Mouse (Mus musculus) frontal cortex, postnatal 36 days (tissue): ENCODE data around the gene Gm28372.
A peak's percentile ranks its signal among the peaks of the same experiment; 100 is the strongest.
"Not testable (repeated sequence)": the region's sequence is repeated elsewhere in the genome, so short reads cannot be mapped to it uniquely, and the experiment has no call there.

ENCODE experiments used
- DNase-seq, 2 experiments: peaks; one replicate each; pipeline ENCODE4 v3.0.0; 2022; ENCODE audit warnings: low spot score in 2 of 2

Gm28372 gene

GRCm38 (mm10) chr2:130404939-130405338 lies at the start of gene Gm28372, which contains the start of gene 1700020A23Rik:
Gene Gm28372 (plus strand): TSS chr2:130405239.
Gene 1700020A23Rik (plus strand): TSS chr2:130405259.
- no peak for DNase-seq

- no peak for DNase-seq
Observed at GRCm38 (mm10) chr2:130357551-130357950, 47.5 kb upstream of the Gm28372 start.

GRCm38 (mm10) chr2:130358852-130359251 lies 46.2 kb upstream of the Gm28372 start:
- no peak for DNase-seq

- DNase-seq = peak; percentile 33 to 39
Observed at GRCm38 (mm10) chr2:130362511-130363026, 42.5 kb upstream of the Gm28372 start.

GRCm38 (mm10) chr2:130365211-130366094 lies 39.6 kb upstream of the Gm28372 start:
- no peak for DNase-seq

GRCm38 (mm10) chr2:130367386-130367785 lies 37.7 kb upstream of the Gm28372 start:
- no peak for DNase-seq

- not testable (repeated sequence) for DNase-seq
Observed at GRCm38 (mm10) chr2:130373026-130373425, 32.0 kb upstream of the Gm28372 start.

- no peak for DNase-seq
Observed at GRCm38 (mm10) chr2:130374951-130375350, 30.1 kb upstream of the Gm28372 start.

- DNase-seq = no peak
Observed at GRCm38 (mm10) chr2:130383205-130383604, 21.8 kb upstream of the Gm28372 start.

- no peak for DNase-seq
Observed at GRCm38 (mm10) chr2:130383895-130384294, 21.1 kb upstream of the Gm28372 start.

GRCm38 (mm10) chr2:130386212-130386611 lies 18.8 kb upstream of the Gm28372 start:
- DNase-seq = no peak

- DNase-seq = no peak
Observed at GRCm38 (mm10) chr2:130388796-130389195, 16.2 kb upstream of the Gm28372 start.

- no peak for DNase-seq
Observed at GRCm38 (mm10) chr2:130390993-130391625, 13.9 kb upstream of the Gm28372 start.

- DNase-seq = no peak
Observed at GRCm38 (mm10) chr2:130392836-130393235, 12.2 kb upstream of the Gm28372 start.

GRCm38 (mm10) chr2:130395696-130396095 lies 9.3 kb upstream of the Gm28372 start:
- no peak for DNase-seq

GRCm38 (mm10) chr2:130397186-130397985 lies 7.7 kb upstream of the Gm28372 start, which contains the start of gene Cpxm1:
Gene Cpxm1 (minus strand): TSS chr2:130397574.
- no peak for DNase-seq

GRCm38 (mm10) chr2:130398091-130398490 lies 6.9 kb upstream of the Gm28372 start:
- no peak for DNase-seq

GRCm38 (mm10) chr2:130400046-130400445 lies 5.0 kb upstream of the Gm28372 start:
- DNase-seq = no peak

GRCm38 (mm10) chr2:130401891-130402290 lies 3.1 kb upstream of the Gm28372 start:
- no peak for DNase-seq

- no peak for DNase-seq
Observed at GRCm38 (mm10) chr2:130406178-130406577, 1.1 kb downstream of the Gm28372 start, which contains the start of gene Tmem239. Gene Tmem239 (plus strand): TSS chr2:130406478.

GRCm38 (mm10) chr2:130408194-130408593 lies 3.2 kb downstream of the Gm28372 start:
- no peak for DNase-seq
